9 mouse cellular contexts compared by ENCODE assay signal in genomic region chr2:25578796-25579736, GRCm38 (mm10). TPM values are rescaled to one million over a fixed set of nuclear protein-coding genes. Genes with fewer than 3 reads are reported as not detected.
DNase-seq lines count a peak whose midpoint lies in the region; ATAC-seq lines count a peak whose summit lies in the region.
"Had no signal": no experiment of that assay in that cellular context is flagged by ENCODE, and none has a peak within 500 bp of the region (broad histone marks: within the 10 kb centered on the region; RNA-seq: fewer than 3 reads in every experiment).

No protein-coding gene starts in this region.

- H3K4me3 ChIP-seq in kidney, embryonic 16.5 days (ENCODE audit: low read length) = peak overlapping the region; percentile 29
- peak overlapping the region; percentile 19 for H3K4me3 ChIP-seq in forebrain, embryonic 13.5 days
- peak overlapping the region; percentile 23; the same call in 1 of the 2 replicates for H3K4me3 ChIP-seq in liver, embryonic 12.5 days

- H3K36me3 ChIP-seq in kidney, embryonic 16.5 days (ENCODE audit: insufficient read depth, low read length) = peaks cover 9% of the 10 kb centered on the region; the same call in 1 of the 2 replicates
- peaks cover 10% of the 10 kb centered on the region for H3K36me3 ChIP-seq in forebrain, embryonic 13.5 days (ENCODE audit: poor library complexity, severe bottlenecking)
- peaks cover 13% of the 10 kb centered on the region for H3K36me3 ChIP-seq in liver, embryonic 12.5 days

- intact Hi-C loops in gastrocnemius, postnatal 14 days (cut with DNase I; ENCODE audit: low total_unique reads) = loop anchor here (10.0 kb wide), 1 partner anchor 64 kb away; no protein-coding TSS in a partner anchor

- no peaks in the 10 kb centered on the region for H3K9me3 ChIP-seq in kidney, embryonic 16.5 days (ENCODE audit: low read length)
- H3K9me3 ChIP-seq in forebrain, embryonic 13.5 days (replicated peaks) = no peaks in the 10 kb centered on the region
- H3K9me3 ChIP-seq in liver, embryonic 12.5 days (replicated peaks) = no peaks in the 10 kb centered on the region

- no peak for ATAC-seq in kidney, embryonic 16.5 days (ENCODE audit: low FRiP score, low TSS enrichment)
- no peak for ATAC-seq in forebrain, embryonic 13.5 days
- ATAC-seq in liver, embryonic 12.5 days = no peak

- peaks cover 55% of the 10 kb centered on the region for H3K27me3 ChIP-seq in kidney, embryonic 16.5 days (ENCODE audit: insufficient read depth, low read length)
- H3K27me3 ChIP-seq in forebrain, embryonic 13.5 days = peaks cover 59% of the 10 kb centered on the region
- peaks cover 62% of the 10 kb centered on the region for H3K27me3 ChIP-seq in liver, embryonic 12.5 days (replicated peaks)

- DNase-seq in kidney, postnatal 14 days = no peak
- DNase-seq in ZHBTc4 (ENCODE audit: low read depth, low spot score) = peak; percentile 62
- no peak for DNase-seq in adipocyte (ENCODE audit: low spot score)
- DNase-seq in gastrocnemius, postnatal 14 days = no peak
- DNase-seq in right cerebral cortex, adult 18-20 months = no peak

- H3K4me1 ChIP-seq in kidney, embryonic 16.5 days (ENCODE audit: insufficient read depth, low read length) = peaks cover 57% of the 10 kb centered on the region
- peaks cover 62% of the 10 kb centered on the region for H3K4me1 ChIP-seq in forebrain, embryonic 13.5 days
- H3K4me1 ChIP-seq in liver, embryonic 12.5 days = peaks cover 83% of the 10 kb centered on the region

- no peak overlapping the region for H3K9ac ChIP-seq in kidney, embryonic 16.5 days (replicated peaks; ENCODE audit: low read length)
- no peak overlapping the region for H3K9ac ChIP-seq in forebrain, embryonic 13.5 days
- no peak overlapping the region for H3K9ac ChIP-seq in liver, embryonic 12.5 days

- H3K27ac ChIP-seq in kidney, embryonic 16.5 days (ENCODE audit: low read length) = no peak overlapping the region
- no peak overlapping the region for H3K27ac ChIP-seq in forebrain, embryonic 13.5 days
- no peak overlapping the region for H3K27ac ChIP-seq in liver, embryonic 12.5 days

- peak overlapping the region; percentile 46 for H3K4me2 ChIP-seq in kidney, embryonic 16.5 days (replicated peaks; ENCODE audit: low read depth, low read length)
- peak overlapping the region; percentile 39 for H3K4me2 ChIP-seq in forebrain, embryonic 13.5 days
- H3K4me2 ChIP-seq in liver, embryonic 12.5 days = peak overlapping the region; percentile 35

- WGBS in kidney, embryonic 16.5 days = 6% methylated on average over 77 of the region's 77 CpGs
- 5% methylated on average over 77 of the region's 77 CpGs for WGBS in forebrain, embryonic 13.5 days
- WGBS in liver, embryonic 12.5 days (ENCODE audit: insufficient replicate concordance) = 6% methylated on average over 76 of the region's 77 CpGs

RNA-seq across cellular contexts. Expression of gene Ajm1, which starts 2.5 kb away (rescaled TPM):
- polyA plus RNA-seq in kidney, embryonic 16.5 days (2015; fragmentation: Nextera tagmentation; extraction: Ambion mirVana) = 0.18 and 0.22 TPM in 2 replicates
- polyA plus RNA-seq in forebrain, embryonic 13.5 days (2015; fragmentation: Nextera tagmentation; extraction: Ambion mirVana) = 2.2 and 3.4 TPM in 2 replicates
- not detected in 2 replicates for polyA plus RNA-seq in liver, embryonic 12.5 days (2016; fragmentation: Nextera tagmentation; extraction: Ambion mirVana)
- under 1 TPM in 1 of 2 experiments, not detected in 1; 0.10 TPM for total RNA-seq in gastrocnemius, postnatal 14 days (2021)
- total RNA-seq: liver, adult 2 months had no signal

RNA-seq across cellular contexts. Expression of gene Phpt1, which starts 4.0 kb away (rescaled TPM):
- 193 and 206 TPM in 2 replicates for polyA plus RNA-seq in kidney, embryonic 16.5 days (2015; fragmentation: Nextera tagmentation; extraction: Ambion mirVana)
- polyA plus RNA-seq in forebrain, embryonic 13.5 days (2015; fragmentation: Nextera tagmentation; extraction: Ambion mirVana) = 179 and 189 TPM in 2 replicates
- polyA plus RNA-seq in liver, embryonic 12.5 days (2016; fragmentation: Nextera tagmentation; extraction: Ambion mirVana) = 67.8 and 69.2 TPM in 2 replicates
- 10 to 100 TPM; 42.6 to 44.8 TPM for total RNA-seq in gastrocnemius, postnatal 14 days (2021)

RNA-seq across cellular contexts. Expression of gene Mamdc4, which starts 4.4 kb away (rescaled TPM):
- polyA plus RNA-seq in kidney, embryonic 16.5 days (2015; fragmentation: Nextera tagmentation; extraction: Ambion mirVana) = 12.2 and 14.7 TPM in 2 replicates
- polyA plus RNA-seq in forebrain, embryonic 13.5 days (2015; fragmentation: Nextera tagmentation; extraction: Ambion mirVana) = 3.1 and 4.2 TPM in 2 replicates
- polyA plus RNA-seq in liver, embryonic 12.5 days (2016; fragmentation: Nextera tagmentation; extraction: Ambion mirVana) = 0.38 and 0.45 TPM in 2 replicates
- total RNA-seq in gastrocnemius, postnatal 14 days (2021) = under 1 TPM; 0.68 to 0.80 TPM

RNA-seq across cellular contexts. Expression of gene Edf1, which starts 21.4 kb away (rescaled TPM):
- 372 and 373 TPM in 2 replicates for polyA plus RNA-seq in kidney, embryonic 16.5 days (2015; fragmentation: Nextera tagmentation; extraction: Ambion mirVana)
- 383 and 401 TPM in 2 replicates for polyA plus RNA-seq in forebrain, embryonic 13.5 days (2015; fragmentation: Nextera tagmentation; extraction: Ambion mirVana)
- 293 and 311 TPM in 2 replicates for polyA plus RNA-seq in liver, embryonic 12.5 days (2016; fragmentation: Nextera tagmentation; extraction: Ambion mirVana)
- 100 to 1,000 TPM; 164 to 173 TPM for total RNA-seq in gastrocnemius, postnatal 14 days (2021)

RNA-seq across cellular contexts. Expression of gene Rabl6, which starts 29.3 kb away (rescaled TPM):
- polyA plus RNA-seq in kidney, embryonic 16.5 days (2015; fragmentation: Nextera tagmentation; extraction: Ambion mirVana) = 69.8 and 73.9 TPM in 2 replicates
- 71.7 and 72.5 TPM in 2 replicates for polyA plus RNA-seq in forebrain, embryonic 13.5 days (2015; fragmentation: Nextera tagmentation; extraction: Ambion mirVana)
- polyA plus RNA-seq in liver, embryonic 12.5 days (2016; fragmentation: Nextera tagmentation; extraction: Ambion mirVana) = 41.8 and 42.9 TPM in 2 replicates
- 10 to 100 TPM; 39.5 to 41.0 TPM for total RNA-seq in gastrocnemius, postnatal 14 days (2021)
